9 mouse cellular contexts compared by ENCODE assay signal in the genomic region with DNA sequence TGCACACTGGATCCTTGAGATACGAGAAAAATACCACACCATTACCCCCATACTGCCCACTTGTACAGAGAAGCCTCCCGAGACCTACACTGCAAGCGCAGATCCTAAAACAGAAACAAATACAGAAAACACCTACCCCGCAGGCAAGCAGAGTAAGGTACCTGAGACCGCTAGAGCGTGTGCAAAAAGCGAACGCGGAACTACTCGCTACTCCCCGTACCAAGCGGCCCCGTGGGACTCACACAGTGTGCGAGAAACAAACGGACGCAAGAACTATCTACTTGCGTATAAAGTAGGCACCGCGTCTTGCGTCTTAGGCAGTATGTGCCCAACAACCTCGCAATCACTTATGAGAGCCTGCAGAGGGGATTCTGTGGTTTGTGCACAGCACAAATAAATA. TPM values are rescaled to one million over a fixed set of nuclear protein-coding genes. Genes with fewer than 3 reads are reported as not detected.
A peak's percentile ranks its signal among the peaks of the same experiment; 100 is the strongest.
DNase-seq lines count a peak whose midpoint lies in the region; ATAC-seq lines count a peak whose summit lies in the region.
"Had no signal": no experiment of that assay in that cellular context is flagged by ENCODE, and none has a peak within 500 bp of the region (broad histone marks: within the 10 kb centered on the region; RNA-seq: fewer than 3 reads in every experiment).

No protein-coding gene starts in this region.

- H3K4me1 ChIP-seq in kidney, embryonic 16.5 days (ENCODE audit: insufficient read depth, low read length) = peaks cover 15% of the 10 kb centered on the region; the same call in 1 of the 2 replicates
- peaks cover 14% of the 10 kb centered on the region for H3K4me1 ChIP-seq in intestine, embryonic 15.5 days (replicated peaks)
- peaks cover 31% of the 10 kb centered on the region for H3K4me1 ChIP-seq in neural tube, embryonic 12.5 days

- no peaks in the 10 kb centered on the region for H3K9me3 ChIP-seq in kidney, embryonic 16.5 days (ENCODE audit: low read length)
- H3K9me3 ChIP-seq in intestine, embryonic 15.5 days = no peaks in the 10 kb centered on the region
- no peaks in the 10 kb centered on the region for H3K9me3 ChIP-seq in neural tube, embryonic 12.5 days

- peaks cover 73% of the 10 kb centered on the region for H3K27me3 ChIP-seq in kidney, embryonic 16.5 days (ENCODE audit: insufficient read depth, low read length)
- H3K27me3 ChIP-seq in intestine, embryonic 15.5 days (replicated peaks) = peaks cover 68% of the 10 kb centered on the region
- peaks cover 48% of the 10 kb centered on the region for H3K27me3 ChIP-seq in neural tube, embryonic 12.5 days (replicated peaks)

- H3K9ac ChIP-seq in kidney, embryonic 16.5 days (replicated peaks; ENCODE audit: low read length) = no peak overlapping the region
- no peak overlapping the region for H3K9ac ChIP-seq in intestine, embryonic 15.5 days
- no peak overlapping the region for H3K9ac ChIP-seq in neural tube, embryonic 12.5 days

- H3K27ac ChIP-seq in kidney, embryonic 16.5 days (ENCODE audit: low read length) = no peak overlapping the region
- H3K27ac ChIP-seq in intestine, embryonic 15.5 days = no peak overlapping the region
- no peak overlapping the region for H3K27ac ChIP-seq in neural tube, embryonic 12.5 days
- H3K27ac ChIP-seq: kidney, postnatal 0 days had no signal

- WGBS in kidney, embryonic 16.5 days = 4% methylated on average over 21 of the region's 21 CpGs
- WGBS in intestine, embryonic 15.5 days = 7% methylated on average over 21 of the region's 21 CpGs
- 3% methylated on average over 21 of the region's 21 CpGs for WGBS in neural tube, embryonic 12.5 days

- DNase-seq in kidney, postnatal 14 days = no peak
- DNase-seq in embryo, embryonic 11 days = peak; percentile 44
- no peak for DNase-seq in kidney, postnatal 36 days
- no peak for DNase-seq in adrenal gland, postnatal 25 days
- no peak for DNase-seq in lung, postnatal 14 days

- no peak overlapping the region for H3K4me2 ChIP-seq in kidney, embryonic 16.5 days (replicated peaks; ENCODE audit: low read depth, low read length)
- H3K4me2 ChIP-seq in intestine, embryonic 15.5 days (replicated peaks) = peak overlapping the region; percentile 26; the same call in 1 of the 2 replicates
- H3K4me2 ChIP-seq in neural tube, embryonic 12.5 days (replicated peaks) = peak overlapping the region; percentile 72

- 0 out of 2 replicates have a peak overlapping the region, but pooled peaks have one; percentile 3 for H3K4me3 ChIP-seq in kidney, embryonic 16.5 days (ENCODE audit: low read length)
- no peak overlapping the region for H3K4me3 ChIP-seq in intestine, embryonic 15.5 days (replicated peaks)
- peak overlapping the region; percentile 11; the same call in 1 of the 2 replicates for H3K4me3 ChIP-seq in neural tube, embryonic 12.5 days

- ATAC-seq in kidney, embryonic 16.5 days (ENCODE audit: low FRiP score, low TSS enrichment) = no peak
- ATAC-seq in intestine, embryonic 15.5 days = no peak
- ATAC-seq in neural tube, embryonic 12.5 days (ENCODE audit: low FRiP score, low read depth) = no peak

- H3K36me3 ChIP-seq in kidney, embryonic 16.5 days (ENCODE audit: insufficient read depth, low read length) = no peaks in the 10 kb centered on the region
- no peaks in the 10 kb centered on the region for H3K36me3 ChIP-seq in intestine, embryonic 15.5 days
- no peaks in the 10 kb centered on the region for H3K36me3 ChIP-seq in neural tube, embryonic 12.5 days

RNA-seq across cellular contexts. Expression of a gene that starts 2.3 kb away (rescaled TPM):
- polyA plus RNA-seq in kidney, embryonic 16.5 days (2015; fragmentation: Nextera tagmentation; extraction: Ambion mirVana) = 0.40 and 0.99 TPM in 2 replicates
- 1.8 TPM in 2 replicates for polyA plus RNA-seq in intestine, embryonic 15.5 days (2015; fragmentation: Nextera tagmentation; extraction: Ambion mirVana)
- polyA plus RNA-seq in neural tube, embryonic 12.5 days (2016; fragmentation: Nextera tagmentation; extraction: Ambion mirVana) = 28.1 and 32.6 TPM in 2 replicates
- 0.67 and 1.0 TPM in 2 replicates for total RNA-seq in adrenal gland, postnatal 25 days (2021)

RNA-seq across cellular contexts. Expression of a gene that starts 38.6 kb away (rescaled TPM):
- polyA plus RNA-seq in kidney, embryonic 16.5 days (2015; fragmentation: Nextera tagmentation; extraction: Ambion mirVana) = 12.0 and 13.2 TPM in 2 replicates
- 13.2 and 13.5 TPM in 2 replicates for polyA plus RNA-seq in intestine, embryonic 15.5 days (2015; fragmentation: Nextera tagmentation; extraction: Ambion mirVana)
- 15.5 and 17.7 TPM in 2 replicates for polyA plus RNA-seq in neural tube, embryonic 12.5 days (2016; fragmentation: Nextera tagmentation; extraction: Ambion mirVana)
- total RNA-seq in adrenal gland, postnatal 25 days (2021) = 17.5 and 18.0 TPM in 2 replicates

RNA-seq across cellular contexts. Expression of a gene that starts 39.4 kb away (rescaled TPM):
- 2.7 and 3.0 TPM in 2 replicates for polyA plus RNA-seq in kidney, embryonic 16.5 days (2015; fragmentation: Nextera tagmentation; extraction: Ambion mirVana)
- polyA plus RNA-seq in intestine, embryonic 15.5 days (2015; fragmentation: Nextera tagmentation; extraction: Ambion mirVana) = 2.6 and 2.8 TPM in 2 replicates
- polyA plus RNA-seq in neural tube, embryonic 12.5 days (2016; fragmentation: Nextera tagmentation; extraction: Ambion mirVana) = 2.1 and 2.9 TPM in 2 replicates
- 14.6 and 16.0 TPM in 2 replicates for total RNA-seq in adrenal gland, postnatal 25 days (2021)

RNA-seq across cellular contexts. Expression of a gene that starts 55.8 kb away (rescaled TPM):
- polyA plus RNA-seq in kidney, embryonic 16.5 days (2015; fragmentation: Nextera tagmentation; extraction: Ambion mirVana) = 9.0 and 9.9 TPM in 2 replicates
- polyA plus RNA-seq in intestine, embryonic 15.5 days (2015; fragmentation: Nextera tagmentation; extraction: Ambion mirVana) = 8.0 and 10.3 TPM in 2 replicates
- polyA plus RNA-seq in neural tube, embryonic 12.5 days (2016; fragmentation: Nextera tagmentation; extraction: Ambion mirVana) = 19.1 and 20.3 TPM in 2 replicates
- total RNA-seq in adrenal gland, postnatal 25 days (2021) = 97.4 and 108 TPM in 2 replicates

Comparison
In these comparisons a context has a peak if more than half of its experiments do, and no peak if none do; other contexts are left out.
1. RNA of a gene that starts 2.3 kb away (polyA plus RNA-seq): 28.1 to 32.6 TPM in neural tube, embryonic 12.5 days; 1.8 TPM in intestine, embryonic 15.5 days and 0.40 to 0.99 TPM in kidney, embryonic 16.5 days; every median in the first group is over 10 times any median in the second.